Mouse (Mus musculus) liver (tissue): ENCODE results near the gene Zfp382.

ENCODE experiments used
- DNase-seq: peaks from one replicate; pipeline ENCODE4 v3.0.0-alpha.2; 2020; ENCODE audit warnings: mixed read lengths

Zfp382 gene

DNA sequence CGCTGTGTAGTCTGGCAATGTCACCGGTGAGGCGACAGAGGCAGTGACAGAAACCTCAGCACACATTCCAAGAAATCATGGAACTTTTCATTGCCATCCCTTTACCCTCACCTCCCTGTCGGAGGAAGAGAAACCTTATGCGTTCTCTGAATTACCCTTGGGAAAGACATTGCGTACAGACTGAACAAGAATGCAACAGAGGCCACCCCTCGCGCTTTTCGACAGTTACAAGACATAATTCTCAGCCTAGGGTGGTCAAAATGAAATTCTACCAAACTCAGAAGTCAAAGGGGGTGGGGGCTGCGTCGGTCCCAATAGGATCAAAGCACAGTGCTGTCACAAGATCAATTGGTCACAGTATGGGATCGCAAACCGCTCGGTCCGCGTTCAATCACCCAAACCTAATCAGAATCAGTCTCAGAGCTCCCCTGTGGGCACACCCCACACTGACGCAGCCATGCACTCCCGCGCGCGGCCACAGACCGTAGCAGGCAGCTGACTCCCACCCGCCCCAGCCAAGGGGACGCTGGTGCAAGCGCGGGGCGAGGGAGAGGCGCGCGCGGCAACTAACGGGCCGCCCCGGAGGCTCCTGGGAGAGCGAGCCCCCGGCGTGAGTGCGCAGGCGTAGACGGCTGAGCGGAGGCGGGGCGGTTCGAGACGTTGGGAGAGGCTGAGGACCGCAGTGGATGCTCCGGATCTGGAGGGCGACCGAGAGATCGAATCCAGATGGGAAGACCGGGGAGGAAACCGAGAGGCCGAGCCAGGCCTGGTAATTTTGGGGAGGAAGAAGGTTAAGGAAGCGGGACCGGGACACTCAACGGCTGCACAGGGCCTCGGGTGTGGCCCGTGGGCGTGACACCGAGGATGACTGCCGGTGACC, at the start of gene Zfp382:
Gene Zfp382 (plus strand): TSS at position 635 of the 880 bp plus-strand sequence.
- DNase-seq = peak; percentile 90

- DNase-seq = peak; percentile 92
Measured at GRCm38 (mm10) chr7:30072146-30073028, 49.4 kb upstream of the Zfp382 start, which contains the start of gene Zfp82. TSS of gene Zfp82 (minus strand) at chr7:30072900.

DNA sequence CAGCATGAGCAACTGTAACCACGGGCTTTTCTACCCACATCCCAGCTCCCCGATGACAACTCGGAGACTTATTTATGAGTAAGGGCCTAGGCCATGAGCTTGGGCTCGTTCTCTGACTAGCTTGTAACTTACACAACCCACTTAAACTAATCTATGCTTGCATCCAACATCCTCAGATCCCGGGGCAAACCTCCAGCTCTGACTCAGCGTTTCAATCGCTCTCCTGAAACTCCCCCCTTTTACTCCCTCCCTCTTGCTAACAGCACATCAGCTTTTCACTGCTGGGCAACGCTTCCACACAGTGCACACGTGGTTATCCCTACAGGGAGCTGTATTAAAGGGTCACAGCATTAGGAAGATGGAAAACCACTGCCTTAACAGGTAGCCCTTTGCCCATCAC, 35.2 kb upstream of the Zfp382 start:
- DNase-seq = no peak

DNA sequence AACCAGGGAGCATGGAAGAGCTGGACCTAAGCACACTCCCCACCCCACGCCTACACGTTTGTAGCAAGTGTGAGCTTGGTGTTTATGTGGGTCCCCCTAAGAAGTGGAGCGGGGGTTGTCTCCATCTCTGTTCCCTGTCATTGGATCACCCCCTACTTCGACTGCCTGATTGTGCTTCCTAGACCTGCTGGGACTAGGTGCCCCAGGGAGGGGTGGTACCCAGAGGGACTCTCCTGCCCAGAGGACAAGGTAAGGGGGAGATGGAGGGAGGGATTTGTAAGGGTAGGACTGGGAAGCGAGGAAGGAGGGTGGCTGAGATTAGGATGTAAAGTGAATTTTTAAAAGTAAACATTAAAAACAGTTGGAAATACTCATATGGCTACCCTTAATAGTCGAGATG, 32.3 kb upstream of the Zfp382 start:
- no peak for DNase-seq

GRCm38 (mm10) chr7:30090092-30090969, 31.4 kb upstream of the Zfp382 start, which contains the start of the genes Gm26920 and Zfp566:
TSS of gene Gm26920 (minus strand) at chr7:30090410.
TSS of gene Zfp566 (minus strand) at chr7:30090527.
- peak; percentile 97 for DNase-seq

DNA sequence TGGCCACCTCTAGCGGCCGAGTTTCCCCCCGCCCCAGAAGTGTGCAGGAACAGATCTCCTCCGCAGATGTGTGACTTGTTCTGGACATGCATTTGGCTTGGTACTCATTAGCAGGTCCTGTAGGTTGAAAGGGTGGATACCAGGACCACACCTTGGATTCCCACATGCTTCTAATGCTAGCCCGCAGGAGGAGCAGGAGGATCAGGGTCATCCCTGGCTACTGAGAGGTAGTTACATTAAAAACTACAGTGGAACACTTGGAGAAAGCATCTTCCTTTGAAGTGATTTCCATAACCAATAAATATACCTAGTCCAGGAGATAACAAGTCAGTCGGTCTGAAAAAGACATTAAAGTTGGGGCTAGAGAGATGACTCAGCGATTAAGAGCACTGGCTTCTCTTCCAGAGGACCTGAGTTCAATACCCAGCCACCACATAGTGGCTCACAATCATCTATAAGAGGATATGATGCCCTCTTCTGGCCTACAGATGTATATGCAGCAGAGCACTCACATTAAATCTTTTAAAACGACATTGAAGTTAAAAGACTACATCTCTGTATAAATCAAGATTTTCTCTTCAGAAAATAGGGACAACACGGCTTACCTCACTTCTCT, 30.7 kb upstream of the Zfp382 start:
- DNase-seq = peak; percentile 13

DNA sequence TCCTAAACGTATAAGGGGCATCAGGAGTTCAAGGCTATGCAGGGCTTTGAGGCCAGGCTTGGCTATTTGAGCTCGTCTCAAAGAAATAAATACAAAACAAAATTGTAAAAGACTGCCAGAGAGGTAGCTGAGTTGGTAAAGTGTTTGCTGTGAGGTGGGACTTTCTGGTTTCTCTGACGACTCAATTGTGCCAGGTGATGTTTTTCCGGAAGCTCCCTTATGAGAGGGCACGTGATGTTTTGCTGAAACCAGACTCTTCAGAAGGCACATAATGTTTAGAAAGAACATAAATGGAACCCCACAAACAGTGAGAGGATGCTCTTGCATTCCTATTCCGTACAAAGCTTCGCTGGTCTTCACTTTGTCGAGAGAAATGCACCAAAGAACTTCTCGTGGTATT, 29.1 kb upstream of the Zfp382 start:
- no peak for DNase-seq

GRCm38 (mm10) chr7:30093918-30094415, 27.8 kb upstream of the Zfp382 start:
- no peak for DNase-seq

- DNase-seq = peak; percentile 88
Measured at GRCm38 (mm10) chr7:30094646-30095429, 26.9 kb upstream of the Zfp382 start, which contains the start of gene Zfp260. TSS of gene Zfp260 (plus strand) at chr7:30094777.

- DNase-seq = no peak
Measured at GRCm38 (mm10) chr7:30095551-30096125, 26.1 kb upstream of the Zfp382 start.

DNA sequence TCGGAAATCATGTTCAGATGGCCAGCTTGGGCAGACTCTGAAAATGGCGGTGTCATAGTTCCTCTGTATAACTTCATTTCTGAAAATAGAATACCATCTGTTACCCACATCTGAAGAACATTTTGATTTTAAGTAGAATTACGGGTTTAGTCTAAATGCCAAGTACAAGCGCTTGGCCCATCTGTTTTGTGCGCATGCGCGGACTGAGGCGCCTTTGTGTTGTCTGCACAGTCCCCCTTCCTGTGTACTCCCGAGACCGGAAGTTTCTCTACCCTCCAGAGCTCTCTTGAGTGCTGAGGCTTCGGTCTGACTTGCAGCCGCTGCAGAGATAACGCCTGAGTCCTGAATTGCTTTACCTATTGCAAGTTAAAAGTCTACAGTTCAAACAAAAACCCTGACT, 22.4 kb upstream of the Zfp382 start:
- no peak for DNase-seq

DNA sequence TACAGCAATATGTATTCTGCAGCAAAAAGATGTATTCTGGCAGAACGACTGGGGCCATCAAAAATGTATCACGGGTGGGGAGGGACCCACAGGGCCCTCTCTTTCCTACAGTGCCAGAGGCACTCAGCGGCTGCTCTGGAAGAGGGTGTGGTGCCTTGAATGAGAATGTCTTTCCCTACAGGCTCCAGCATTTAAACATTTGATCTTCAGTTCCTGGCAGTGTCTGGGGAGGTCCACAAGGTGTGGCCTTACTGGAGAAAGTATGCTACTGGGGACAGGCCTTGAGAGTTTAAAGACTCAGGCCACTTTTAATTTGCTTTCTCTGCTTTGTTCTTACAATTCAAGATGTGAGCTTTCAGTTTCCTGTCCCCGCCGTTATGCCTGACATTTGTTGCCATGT, 5.7 kb upstream of the Zfp382 start:
- DNase-seq = no peak

DNA sequence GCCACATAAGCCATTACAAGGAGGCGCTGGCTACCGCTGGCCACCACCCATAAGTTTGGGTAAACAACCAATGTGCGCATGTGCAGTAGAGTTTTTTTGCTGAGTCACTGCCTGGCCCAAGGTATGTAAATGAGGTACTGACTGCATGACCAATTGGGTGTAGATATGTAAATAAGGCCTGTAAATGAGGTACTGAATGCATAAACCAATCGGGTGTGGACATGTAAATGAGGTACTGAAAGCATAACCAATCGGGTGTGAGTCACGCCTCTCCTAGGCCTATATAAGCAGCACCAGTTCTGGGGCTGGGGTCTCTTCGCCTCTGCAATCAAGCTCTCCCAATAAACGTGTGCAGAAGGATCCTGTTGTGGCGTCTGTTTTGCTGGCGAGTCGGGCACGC, 3.8 kb upstream of the Zfp382 start:
- DNase-seq = peak; percentile 12

DNA sequence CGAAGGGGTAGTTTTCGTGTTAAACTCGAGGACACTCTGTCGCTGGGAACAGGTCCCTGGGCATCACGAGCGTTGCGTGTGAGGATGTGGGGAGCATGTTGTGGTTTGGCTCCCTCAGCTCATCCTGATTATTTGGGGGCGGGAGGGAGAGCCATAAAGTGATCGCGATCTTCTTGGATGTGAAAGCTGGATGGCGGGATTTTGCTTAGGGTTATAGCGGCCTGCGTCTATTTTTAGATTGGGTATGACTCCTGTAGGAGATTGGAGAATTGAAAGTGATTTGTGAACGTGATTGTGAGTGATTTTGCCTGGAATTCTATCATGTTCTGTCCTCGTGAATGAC, 417 bp downstream of the Zfp382 start:
- no peak for DNase-seq

DNA sequence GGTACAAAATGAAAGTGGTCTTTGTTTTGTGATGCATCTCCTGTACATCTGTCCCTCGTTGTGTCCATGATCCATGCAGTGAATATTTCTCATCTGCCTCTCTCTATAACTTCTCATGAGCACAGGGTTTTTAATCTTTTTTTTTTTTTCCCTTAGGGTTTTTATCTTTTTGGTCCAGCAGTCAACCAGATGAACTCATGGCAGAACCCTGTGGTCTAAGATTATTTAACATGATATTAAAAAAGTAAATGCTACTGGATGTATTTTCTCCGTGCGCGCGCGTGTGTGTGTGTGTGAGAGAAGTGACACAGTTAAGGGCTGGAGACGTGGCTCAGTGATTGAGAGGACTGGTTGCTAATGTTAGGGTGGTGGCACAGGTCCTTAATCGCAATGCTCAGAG, 8.2 kb downstream of the Zfp382 start:
- no peak for DNase-seq

- no peak for DNase-seq
Measured at GRCm38 (mm10) chr7:30132396-30132795, 10.7 kb downstream of the Zfp382 start.

DNA sequence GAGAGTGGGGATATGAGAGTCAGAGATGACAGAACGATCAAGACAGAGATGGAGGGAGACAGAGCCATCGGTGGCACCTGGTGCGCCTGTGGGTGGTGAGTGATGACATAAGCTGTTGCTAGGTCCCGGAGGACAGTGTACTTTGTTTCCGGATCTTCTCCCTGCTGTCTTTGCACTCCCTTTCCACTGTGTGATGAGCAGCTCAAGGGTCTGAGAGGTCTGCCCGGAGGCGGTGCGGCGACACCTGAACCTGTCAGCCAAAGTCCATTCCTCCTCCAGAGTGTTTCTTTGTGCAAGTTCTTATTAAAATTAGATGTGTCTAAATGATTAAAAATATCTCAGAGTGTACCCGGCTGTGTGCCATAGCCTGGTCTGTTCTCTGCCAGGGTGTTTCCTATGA, 15.1 kb downstream of the Zfp382 start:
- DNase-seq = no peak

GRCm38 (mm10) chr7:30143170-30143554, 21.4 kb downstream of the Zfp382 start:
- no peak for DNase-seq

DNA sequence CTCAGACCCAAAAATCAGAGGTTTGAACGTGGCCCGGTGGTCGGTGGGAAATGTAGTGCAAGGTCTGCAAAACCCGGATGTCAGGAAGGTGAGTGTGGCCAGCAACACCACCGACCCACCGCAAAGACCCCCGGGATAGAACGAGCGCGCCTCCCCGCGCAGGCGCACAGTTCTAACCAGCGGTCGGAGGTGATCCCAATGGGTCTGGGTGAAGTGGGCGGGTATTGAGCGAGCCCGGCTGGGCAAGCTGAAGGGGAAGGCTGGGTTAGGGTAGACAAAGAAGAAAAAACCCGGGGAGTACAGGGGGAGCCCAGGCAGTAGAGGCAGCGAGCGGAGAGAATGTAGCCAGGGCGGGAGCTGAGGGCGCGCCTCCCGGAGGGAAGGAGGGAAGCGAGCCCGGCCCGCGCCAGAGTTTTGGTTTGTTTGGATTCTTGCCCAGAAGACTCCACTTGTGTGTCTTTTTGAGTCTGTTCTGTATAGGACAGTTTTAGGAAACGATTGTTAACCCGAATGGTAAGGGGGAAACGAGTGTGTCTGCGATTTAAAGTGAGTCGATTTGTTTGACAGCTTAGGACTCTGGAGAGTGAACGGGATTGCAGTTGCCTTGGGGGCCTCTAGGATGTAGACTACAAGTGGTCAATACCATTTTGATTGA, 21.9 kb downstream of the Zfp382 start:
- peak; percentile 70 for DNase-seq

DNA sequence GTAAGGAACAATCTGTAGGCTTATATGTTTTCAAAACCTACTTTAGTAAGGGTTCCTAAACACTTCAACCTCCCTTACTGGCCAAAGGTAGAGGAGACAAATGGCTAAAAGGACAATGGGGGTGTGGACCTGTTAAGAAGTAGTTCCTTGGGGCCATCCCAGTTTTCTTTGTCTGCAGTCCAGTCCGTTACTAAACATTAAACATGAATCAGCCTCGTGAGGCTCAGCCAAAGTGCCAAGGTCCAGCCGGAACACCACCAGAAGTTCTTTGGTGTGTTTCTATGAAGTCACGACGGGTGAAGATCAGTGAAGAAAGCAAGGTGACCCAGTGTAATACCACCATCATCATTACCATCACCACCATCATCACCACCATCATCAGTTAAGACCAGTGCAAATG, 25.3 kb downstream of the Zfp382 start:
- no peak for DNase-seq
